Mouse (Mus musculus) kidney, embryonic 14.5 days (tissue): ENCODE data around the gene Zfp513. TPM values are rescaled to one million over a fixed set of nuclear protein-coding genes. Genes with fewer than 3 reads are reported as not detected.

ENCODE experiments used
- ATAC-seq: fragments of 200-750 bp; cut with Nextera tagmentation; 2 replicates; pipeline ENCODE4 v1.8.0; 2017; ENCODE audit warnings: moderate number of reproducible peaks, mild to moderate bottlenecking, moderate TSS enrichment, moderate library complexity; ENCODE audit not compliant: low FRiP score, low TSS enrichment
- H3K27ac ChIP-seq: fragments of 300-500 bp; sonication (generic); 2 replicates; pipeline ENCODE4 v1.5.1; 2014; ENCODE audit warnings: low read depth, mild to moderate bottlenecking, low read length, moderate library complexity, mixed read lengths
- H3K27me3 ChIP-seq: fragments of 300-500 bp; sonication (generic); 2 replicates; pipeline ENCODE4 v1.6.1; 2014; ENCODE audit warnings: mild to moderate bottlenecking, low read length; ENCODE audit not compliant: control insufficient read depth, insufficient read depth
- H3K36me3 ChIP-seq: fragments of 300-500 bp; sonication (generic); 2 replicates; pipeline ENCODE4 v1.6.1; 2014; ENCODE audit warnings: low read length, mixed read lengths; ENCODE audit not compliant: control insufficient read depth, insufficient read depth
- H3K4me1 ChIP-seq: fragments of 300-500 bp; sonication (generic); 2 replicates; pipeline ENCODE4 v1.6.1; 2014; ENCODE audit warnings: low read length, mixed read lengths; ENCODE audit not compliant: control insufficient read depth, insufficient read depth
- H3K4me2 ChIP-seq: fragments of 300-500 bp; sonication (generic); replicated peaks from 2 replicates; pipeline ENCODE4 v1.6.1; 2014; ENCODE audit warnings: low read depth, mild to moderate bottlenecking, low read length
- H3K4me3 ChIP-seq: fragments of 300-500 bp; sonication (generic); 2 replicates; pipeline ENCODE4 v1.5.1; 2014; ENCODE audit warnings: mild to moderate bottlenecking, low read length
- H3K9ac ChIP-seq: fragments of 300-500 bp; sonication (generic); 2 replicates; pipeline ENCODE4 v1.6.1; 2014; ENCODE audit warnings: low read depth, mild to moderate bottlenecking, low read length, moderate library complexity
- H3K9me3 ChIP-seq: fragments of 300-500 bp; sonication (generic); 2 replicates; pipeline ENCODE4 v1.6.1; 2016; ENCODE audit warnings: low read length; ENCODE audit not compliant: control insufficient read depth
- WGBS: fragments of 180-500 bp; shearing (Covaris S2); extraction: QIAGEN DNeasy Blood & Tissue Kit; methylation state at CpG from one replicate; pipeline ENCODE4 v1.1.7; 2014; 5-methylcytosine and 5-hydroxymethylcytosine counted together
- polyA plus RNA-seq: library from polyadenylated mRNA; unstranded; fragments of >200 nt; fragmentation: Nextera tagmentation; extraction: Ambion mirVana; gene quantifications from 2 replicates; pipeline ENCODE4 v1.2.1, GENCODE M21; 2014

The Zfp513 gene
- polyA plus RNA-seq, 1 experiment from 2014 or later: 6.7 TPM

DNA sequence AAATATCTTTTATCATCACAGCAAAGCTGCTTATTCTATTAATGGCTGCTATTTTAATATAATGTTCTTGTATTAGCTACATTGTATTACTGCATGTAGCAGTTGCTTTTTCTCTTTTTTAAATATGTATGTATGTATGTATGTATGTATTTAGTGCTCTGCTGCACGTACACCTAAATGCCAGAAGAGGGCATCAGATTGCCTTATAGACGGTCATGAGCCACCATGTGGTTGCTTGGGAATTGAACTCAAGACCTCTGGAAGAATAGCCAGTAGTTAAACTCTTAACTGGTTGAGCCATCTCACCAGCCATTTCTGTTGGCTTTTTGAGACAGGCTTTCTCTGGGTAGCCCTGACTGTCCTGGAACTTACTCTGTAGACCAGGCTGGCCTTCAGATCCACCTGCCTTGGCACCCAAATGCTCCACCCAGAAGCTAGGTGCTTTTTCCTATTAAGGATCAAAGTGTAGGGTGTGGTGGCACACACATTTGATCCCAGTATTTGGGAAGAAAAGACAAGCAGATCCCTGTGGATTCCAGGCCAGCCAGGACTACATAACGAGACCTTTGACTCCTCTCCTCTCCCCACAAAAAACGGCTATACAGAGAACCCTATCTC lies 13.8 kb downstream of the Zfp513 start:
- ATAC-seq: no peak

DNA sequence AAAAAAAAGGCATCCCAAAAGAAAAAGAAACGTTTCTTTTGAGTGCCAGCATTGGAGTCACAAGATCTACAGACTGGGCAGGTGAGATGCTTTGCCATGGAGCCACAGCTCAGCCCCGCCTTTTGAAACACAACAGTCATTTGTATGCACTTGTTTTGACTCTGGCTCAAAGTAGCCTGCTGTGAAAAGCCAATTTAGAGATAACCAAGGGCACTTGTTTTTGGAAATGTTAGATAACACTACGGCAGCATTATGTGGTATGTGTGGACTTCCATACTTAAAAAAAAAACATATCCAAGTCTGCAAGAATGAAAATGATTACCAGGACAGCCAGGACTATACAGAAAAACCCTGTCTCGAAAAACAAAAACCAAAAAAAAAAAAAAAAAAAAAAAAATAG lies 18.4 kb downstream of the Zfp513 start:
- no peak overlapping the region for H3K4me2 ChIP-seq
- no peak overlapping the region for H3K27ac ChIP-seq
- H3K4me1 ChIP-seq: peaks cover 3% of the 10 kb centered on the region; the same call in 1 of the 2 replicates
- H3K4me3 ChIP-seq: no peak overlapping the region
- H3K36me3 ChIP-seq: peaks cover 19% of the 10 kb centered on the region
- H3K27me3 ChIP-seq: no peaks in the 10 kb centered on the region
- ATAC-seq: no peak
- WGBS: 68% methylated on average over 4 of the region's 4 CpGs
- no peak overlapping the region for H3K9ac ChIP-seq
- H3K9me3 ChIP-seq: no peaks in the 10 kb centered on the region

More for the DNA sequence above, 13.8 kb downstream of the Zfp513 start:
- Histone ChIP-seq H3K4me3 (no peak overlapping the region), H3K27ac (no peak overlapping the region), H3K9ac (no peak overlapping the region), H3K9me3 (no peaks in the 10 kb centered on the region), H3K4me1 (peaks cover 4% of the 10 kb centered on the region; the same call in 1 of the 2 replicates), H3K36me3 (peaks cover 41% of the 10 kb centered on the region), H3K27me3 (no peaks in the 10 kb centered on the region), H3K4me2 (no peak overlapping the region)
- WGBS: 75% methylated on average over 4 of the region's 4 CpGs

DNA sequence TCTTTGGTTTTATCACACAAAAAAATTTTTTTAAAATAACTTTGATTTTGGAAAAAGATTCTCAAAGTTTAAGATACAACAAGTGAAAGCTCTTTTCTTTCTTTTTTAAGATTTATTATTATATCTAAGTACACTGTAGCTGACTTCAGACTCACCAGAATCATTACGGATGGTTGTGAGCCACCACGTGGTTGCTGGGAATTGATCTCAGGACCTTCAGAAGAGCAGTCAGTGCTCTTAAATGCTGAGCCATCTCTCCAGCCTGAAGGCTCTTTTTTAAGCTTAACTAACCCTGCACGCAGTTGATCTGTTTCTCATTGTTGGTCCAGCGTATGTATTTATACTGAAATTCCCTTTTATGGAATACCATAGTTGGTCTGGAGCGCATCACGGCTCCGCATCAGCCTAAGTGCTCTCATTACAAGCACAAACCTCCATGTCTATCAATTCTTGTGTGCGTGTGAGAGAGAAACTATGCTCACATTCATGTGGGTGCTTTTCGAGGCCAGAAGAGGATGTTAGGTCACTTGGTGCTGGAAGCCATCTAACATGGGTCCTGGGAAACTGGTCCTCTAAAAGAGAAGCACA lies 20.8 kb downstream of the Zfp513 start:
- Histone ChIP-seq H3K4me3 (no peak overlapping the region), H3K27ac (no peak overlapping the region), H3K4me2 (no peak overlapping the region; the same call in 1 of the 2 replicates), H3K27me3 (no peaks in the 10 kb centered on the region), H3K4me1 (peaks cover 4% of the 10 kb centered on the region; the same call in 1 of the 2 replicates), H3K36me3 (no peaks in the 10 kb centered on the region), H3K9me3 (no peaks in the 10 kb centered on the region), H3K9ac (no peak overlapping the region)
- WGBS: 92% methylated on average over 9 of the region's 9 CpGs
- ATAC-seq: no peak

- H3K9ac ChIP-seq: peak within 1 kb of the TSS; percentile 69
- H3K36me3 ChIP-seq: peaks cover 3% of the 10 kb centered on the region; the same call in 1 of the 2 replicates
- H3K9me3 ChIP-seq: no peaks in the 10 kb centered on the region
- H3K4me1 ChIP-seq: peaks cover 4% of the 10 kb centered on the region; the same call in 1 of the 2 replicates
- peak within 1 kb of the TSS; percentile 95 for H3K27ac ChIP-seq
- peak; percentile 98 for ATAC-seq
- WGBS: under 1% methylated on average over 59 of the region's 59 CpGs
- peak within 1 kb of the TSS; percentile 96 for H3K4me3 ChIP-seq
- peak within 1 kb of the TSS; percentile 96 for H3K4me2 ChIP-seq
- no peaks in the 10 kb centered on the region for H3K27me3 ChIP-seq
Observed at GRCm38 (mm10) chr5:31179766-31180630, 22.1 kb downstream of the Zfp513 start, which contains the start of the genes Gm29609 and Gtf3c2. Gm29609 (minus strand) TSS chr5:31179911. Gtf3c2 (minus strand) TSS chr5:31180144.

GRCm38 (mm10) chr5:31179301-31179765 lies 22.8 kb downstream of the Zfp513 start:
- peak overlapping the region; percentile 96 for H3K4me3 ChIP-seq
- H3K4me1 ChIP-seq: peaks cover 4% of the 10 kb centered on the region; the same call in 1 of the 2 replicates
- H3K36me3 ChIP-seq: peaks cover 7% of the 10 kb centered on the region; the same call in 1 of the 2 replicates
- H3K9ac ChIP-seq: peak overlapping the region; percentile 69
- H3K9me3 ChIP-seq: no peaks in the 10 kb centered on the region
- WGBS: under 1% methylated on average over 25 of the region's 25 CpGs
- peak; percentile 78 for ATAC-seq
- H3K27me3 ChIP-seq: no peaks in the 10 kb centered on the region
- peak overlapping the region; percentile 96 for H3K4me2 ChIP-seq
- H3K27ac ChIP-seq: peak overlapping the region; percentile 95

- H3K27ac ChIP-seq: no peak overlapping the region
- no peak for ATAC-seq
- no peak overlapping the region for H3K4me2 ChIP-seq
- no peaks in the 10 kb centered on the region for H3K9me3 ChIP-seq
- H3K4me1 ChIP-seq: no peaks in the 10 kb centered on the region
- H3K4me3 ChIP-seq: no peak overlapping the region
- H3K27me3 ChIP-seq: no peaks in the 10 kb centered on the region
- 92% methylated on average over 4 of the region's 4 CpGs for WGBS
- no peak overlapping the region for H3K9ac ChIP-seq
- peaks cover 94% of the 10 kb centered on the region for H3K36me3 ChIP-seq
Observed at GRCm38 (mm10) chr5:31168630-31169029, 33.5 kb downstream of the Zfp513 start.

DNA sequence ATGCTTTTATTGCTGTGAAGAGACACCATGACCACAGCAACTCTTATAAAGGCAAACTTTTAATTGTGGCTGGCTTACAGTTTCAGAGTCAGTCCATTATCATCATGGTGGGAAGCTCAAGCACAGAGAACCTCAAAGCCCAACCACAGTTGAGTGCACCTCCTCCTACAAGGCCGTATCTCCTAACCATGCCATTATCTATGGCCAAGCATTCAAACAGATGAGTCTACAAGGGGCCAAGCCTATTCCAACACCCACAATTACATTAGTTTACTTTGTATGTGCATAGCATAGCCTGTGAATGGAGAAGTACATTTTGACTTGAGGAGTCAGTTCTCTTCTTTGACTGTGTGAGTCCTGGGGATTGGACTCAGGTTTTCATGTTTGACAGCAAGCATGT lies 37.2 kb downstream of the Zfp513 start:
- ATAC-seq: no peak
- WGBS: 91% methylated on average over 1 of the region's 1 CpGs
- Histone ChIP-seq H3K9me3 (no peaks in the 10 kb centered on the region), H3K4me2 (no peak overlapping the region), H3K27me3 (no peaks in the 10 kb centered on the region), H3K36me3 (peaks cover 97% of the 10 kb centered on the region), H3K9ac (no peak overlapping the region), H3K4me1 (no peaks in the 10 kb centered on the region), H3K27ac (no peak overlapping the region), H3K4me3 (no peak overlapping the region)

DNA sequence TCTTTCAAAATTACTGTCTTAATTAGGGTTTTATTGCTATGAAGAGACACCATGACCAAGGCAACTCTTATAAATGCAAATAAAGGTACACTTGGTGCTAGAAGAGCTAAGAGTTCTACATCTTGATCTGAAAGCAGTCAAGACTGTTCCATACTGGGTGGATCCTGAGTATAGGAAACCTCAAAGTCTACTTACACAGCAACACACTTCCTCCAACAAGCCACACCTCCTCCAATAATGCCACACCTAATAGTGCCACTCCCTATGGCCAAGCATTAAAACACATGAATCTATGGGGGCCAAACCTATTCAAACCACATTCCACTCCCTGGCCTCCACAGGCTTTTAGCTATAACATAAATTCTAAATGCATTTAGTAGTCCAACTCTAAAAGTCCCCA lies 39.6 kb downstream of the Zfp513 start:
- no peaks in the 10 kb centered on the region for H3K4me1 ChIP-seq
- ATAC-seq: no peak
- no peak overlapping the region for H3K4me2 ChIP-seq
- peaks cover 97% of the 10 kb centered on the region for H3K36me3 ChIP-seq
- no peak overlapping the region for H3K9ac ChIP-seq
- no peaks in the 10 kb centered on the region for H3K27me3 ChIP-seq
- H3K9me3 ChIP-seq: no peaks in the 10 kb centered on the region
- H3K4me3 ChIP-seq: no peak overlapping the region
- H3K27ac ChIP-seq: no peak overlapping the region
